Mouse (Mus musculus) intestine, postnatal 0 days (tissue): Measurements from ENCODE around the gene Rrp8. TPM values are rescaled to one million over a fixed set of nuclear protein-coding genes. Genes with fewer than 3 reads are reported as not detected.

Experiments used
- ATAC-seq: fragments of 200-750 bp; cut with Nextera tagmentation; 2 replicates; pipeline ENCODE4 v1.8.0; 2017; ENCODE audit warnings: mild to moderate bottlenecking, moderate TSS enrichment, moderate library complexity
- H3K27ac ChIP-seq: fragments of 300-500 bp; sonication (generic); 2 replicates; pipeline ENCODE4 v1.5.1; 2014; ENCODE audit warnings: mild to moderate bottlenecking, low read depth, low read length, moderate library complexity
- H3K27me3 ChIP-seq: fragments of 300-500 bp; sonication (generic); replicated peaks from 2 replicates; pipeline ENCODE4 v1.6.1; 2014; ENCODE audit warnings: low read length, mixed read lengths; ENCODE audit not compliant: control insufficient read depth, insufficient read depth
- H3K36me3 ChIP-seq: fragments of 300-500 bp; sonication (generic); 2 replicates; pipeline ENCODE4 v1.6.1; 2014; ENCODE audit warnings: mild to moderate bottlenecking, moderate library complexity; ENCODE audit not compliant: control insufficient read depth, insufficient read depth
- H3K4me1 ChIP-seq: fragments of 300-500 bp; sonication (generic); replicated peaks from 2 replicates; pipeline ENCODE4 v1.6.1; 2014; ENCODE audit warnings: antibody characterized with exemption, low read length, mixed read lengths; ENCODE audit not compliant: control insufficient read depth, insufficient read depth
- H3K4me2 ChIP-seq: fragments of 300-500 bp; sonication (generic); replicated peaks from 2 replicates; pipeline ENCODE4 v1.6.1; 2014; ENCODE audit warnings: low read depth, mild to moderate bottlenecking, moderate library complexity
- H3K4me3 ChIP-seq: fragments of 300-500 bp; sonication (generic); 2 replicates; pipeline ENCODE4 v1.5.1; 2014; ENCODE audit warnings: low read depth, low read length
- H3K9ac ChIP-seq: fragments of 300-500 bp; sonication (generic); 2 replicates; pipeline ENCODE4 v1.6.1; 2014; ENCODE audit warnings: mild to moderate bottlenecking, low read depth, low read length
- H3K9me3 ChIP-seq: fragments of 300-500 bp; sonication (generic); 2 replicates; pipeline ENCODE4 v1.6.1; 2016; ENCODE audit warnings: mixed run types; ENCODE audit not compliant: control insufficient read depth
- CTCF ChIP-seq: sonication (generic); IDR thresholded peaks from 2 replicates; pipeline ENCODE4 v1.5.1; 2016; ENCODE audit warnings: low read depth, mild to moderate bottlenecking, control low read depth, antibody characterized with exemption, moderate library complexity
- WGBS: fragments of 180-500 bp; shearing (Covaris S2); extraction: QIAGEN DNeasy Blood & Tissue Kit; methylation state at CpG from one replicate; pipeline ENCODE4 v1.1.7; 2014; 5-methylcytosine and 5-hydroxymethylcytosine counted together
- polyA plus RNA-seq: library from polyadenylated mRNA; unstranded; fragments of >200 nt; fragmentation: Nextera tagmentation; extraction: Ambion mirVana; gene quantifications from 2 replicates; pipeline ENCODE4 v1.2.1, GENCODE M21; 2015

The Rrp8 gene
- polyA plus RNA-seq, 1 experiment from 2014 or later: 15.0 TPM

- Histone ChIP-seq H3K4me2 (no peak overlapping the region), H3K27me3 (no peaks in the 10 kb centered on the region), H3K36me3 (peaks cover 39% of the 10 kb centered on the region), H3K4me1 (no peaks in the 10 kb centered on the region), H3K9ac (no peak overlapping the region), H3K4me3 (no peak overlapping the region), H3K27ac (no peak overlapping the region), H3K9me3 (no peaks in the 10 kb centered on the region)
- no peak for TF ChIP-seq CTCF
- ATAC-seq: no peak
- 91% methylated on average over 9 of the region's 9 CpGs for WGBS
Measured at GRCm38 (mm10) chr7:105741978-105742377, 4.8 kb upstream of the Rrp8 start.

DNA sequence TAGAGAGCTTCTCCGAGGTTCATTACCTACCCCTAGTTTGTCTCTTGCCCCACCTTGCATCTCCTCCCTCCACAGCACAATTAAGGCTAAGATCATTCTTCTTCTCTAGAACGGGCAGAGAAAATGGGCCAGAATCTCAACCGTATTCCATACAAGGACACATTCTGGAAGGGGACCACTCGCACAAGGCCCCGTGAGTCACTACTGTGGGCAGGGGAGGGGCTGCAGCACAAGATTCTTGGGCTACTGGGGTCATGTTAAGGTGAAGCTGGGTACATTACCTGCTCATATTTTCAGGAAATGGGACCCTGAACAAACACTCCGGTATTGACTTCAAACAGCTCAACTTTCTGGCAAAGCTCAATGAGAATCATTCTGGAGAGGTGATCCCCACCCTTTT is 3.7 kb upstream of the Rrp8 start:
- Histone ChIP-seq H3K27me3 (no peaks in the 10 kb centered on the region), H3K36me3 (peaks cover 29% of the 10 kb centered on the region), H3K9ac (no peak overlapping the region), H3K4me2 (no peak overlapping the region), H3K4me1 (no peaks in the 10 kb centered on the region), H3K4me3 (no peak overlapping the region), H3K9me3 (no peaks in the 10 kb centered on the region), H3K27ac (no peak overlapping the region; the same call in 1 of the 2 replicates)
- no peak for TF ChIP-seq CTCF
- ATAC-seq: no peak
- 71% methylated on average over 6 of the region's 6 CpGs for WGBS

DNA sequence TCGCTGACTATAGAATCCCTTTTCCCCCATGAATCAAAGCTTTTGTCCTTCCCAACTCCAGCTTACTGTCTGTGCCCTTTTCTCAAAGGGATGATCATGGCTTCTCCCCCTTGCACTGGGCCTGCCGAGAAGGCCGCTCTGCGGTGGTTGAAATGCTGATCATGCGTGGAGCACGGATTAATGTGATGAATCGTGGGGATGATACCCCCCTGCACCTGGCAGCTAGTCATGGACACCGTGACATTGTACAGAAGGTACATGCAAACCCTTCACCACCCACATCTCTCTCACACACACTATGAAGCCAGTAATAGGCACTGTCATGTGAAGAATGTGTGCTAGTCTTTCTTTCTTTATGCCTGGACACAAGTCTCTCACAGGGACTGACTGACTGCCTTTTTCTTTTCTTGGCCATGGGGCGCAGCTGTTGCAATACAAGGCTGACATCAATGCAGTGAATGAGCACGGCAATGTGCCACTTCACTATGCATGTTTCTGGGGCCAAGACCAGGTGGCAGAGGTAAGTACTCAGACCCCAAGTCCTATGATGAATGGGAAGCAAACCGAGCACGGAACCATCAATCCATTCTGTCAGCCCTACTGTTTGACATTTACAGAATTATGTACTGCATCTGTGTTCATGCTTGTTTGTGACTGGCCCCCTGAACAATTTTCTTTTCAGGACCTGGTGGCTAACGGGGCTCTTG is 3.1 kb upstream of the Rrp8 start:
- Histone ChIP-seq H3K36me3 (peaks cover 29% of the 10 kb centered on the region), H3K27me3 (no peaks in the 10 kb centered on the region), H3K27ac (no peak overlapping the region), H3K9me3 (no peaks in the 10 kb centered on the region), H3K4me2 (no peak overlapping the region), H3K4me1 (no peaks in the 10 kb centered on the region), H3K4me3 (no peak overlapping the region), H3K9ac (no peak overlapping the region)
- no peak for ATAC-seq
- no peak for TF ChIP-seq CTCF
- 87% methylated on average over 13 of the region's 13 CpGs for WGBS

GRCm38 (mm10) chr7:105738948-105739347 is 1.8 kb upstream of the Rrp8 start:
- H3K27me3 ChIP-seq: no peaks in the 10 kb centered on the region
- peak overlapping the region; percentile 43; the same call in 1 of the 2 replicates for H3K9ac ChIP-seq
- no peak; the same call in 1 of the 2 replicates for TF ChIP-seq CTCF
- peak overlapping the region; percentile 93 for H3K4me3 ChIP-seq
- peak overlapping the region; percentile 92 for H3K4me2 ChIP-seq
- ATAC-seq: no peak
- peak overlapping the region; percentile 78 for H3K27ac ChIP-seq
- WGBS: 32% methylated on average over 3 of the region's 3 CpGs
- H3K9me3 ChIP-seq: no peaks in the 10 kb centered on the region
- H3K4me1 ChIP-seq: no peaks in the 10 kb centered on the region
- peaks cover 35% of the 10 kb centered on the region for H3K36me3 ChIP-seq

DNA sequence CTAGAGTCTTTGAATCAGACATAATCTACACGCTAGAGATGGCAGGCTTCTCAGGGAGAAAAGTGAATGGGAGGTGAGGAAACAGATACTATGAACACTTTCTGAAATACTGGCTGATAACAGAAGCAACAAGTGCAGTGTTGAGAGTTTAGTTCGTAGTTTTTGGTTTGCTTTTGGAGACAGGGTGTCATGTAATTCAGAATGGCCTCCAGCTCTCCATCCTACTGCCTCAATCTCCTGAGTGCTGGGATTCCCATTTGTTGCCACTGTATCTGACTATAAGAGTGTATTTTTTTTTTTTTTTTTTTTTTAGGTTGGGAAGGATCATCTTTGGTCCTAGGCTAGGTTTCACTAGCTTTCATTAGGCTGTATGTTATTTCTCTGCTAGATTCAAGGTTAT is 1.1 kb upstream of the Rrp8 start:
- no peak for ATAC-seq
- peak overlapping the region; percentile 93 for H3K4me3 ChIP-seq
- peak overlapping the region; percentile 78 for H3K27ac ChIP-seq
- H3K4me2 ChIP-seq: peak overlapping the region; percentile 92
- peak overlapping the region; percentile 43; the same call in 1 of the 2 replicates for H3K9ac ChIP-seq
- H3K27me3 ChIP-seq: no peaks in the 10 kb centered on the region
- peaks cover 41% of the 10 kb centered on the region for H3K36me3 ChIP-seq
- H3K4me1 ChIP-seq: no peaks in the 10 kb centered on the region
- TF ChIP-seq CTCF: no peak
- H3K9me3 ChIP-seq: no peaks in the 10 kb centered on the region
- WGBS: 51% methylated on average over 2 of the region's 2 CpGs

- Histone ChIP-seq H3K36me3 (peaks cover 47% of the 10 kb centered on the region), H3K27me3 (no peaks in the 10 kb centered on the region), H3K27ac (0 out of 2 replicates have a peak overlapping the region, but pooled peaks have one; percentile 17), H3K9ac (peak overlapping the region; percentile 89), H3K4me2 (peak overlapping the region; percentile 92), H3K4me3 (peak overlapping the region; percentile 93), H3K4me1 (no peaks in the 10 kb centered on the region), H3K9me3 (no peaks in the 10 kb centered on the region)
- no peak for TF ChIP-seq CTCF
- no peak for ATAC-seq
- WGBS: 26% methylated on average over 3 of the region's 3 CpGs
Measured at GRCm38 (mm10) chr7:105737648-105738047, 463 bp upstream of the Rrp8 start.
